Mouse (Mus musculus) urinary bladder, postnatal 10 days (tissue): ENCODE measurements around the gene Rprd1b.

Source experiments
- DNase-seq: peaks from one replicate; pipeline ENCODE4 v3.0.0; 2022; ENCODE audit warnings: low spot score

The Rprd1b gene

GRCm38 (mm10) chr2:158176763-158177162, 148.5 kb downstream of the Rprd1b start:
- no peak for DNase-seq

DNA sequence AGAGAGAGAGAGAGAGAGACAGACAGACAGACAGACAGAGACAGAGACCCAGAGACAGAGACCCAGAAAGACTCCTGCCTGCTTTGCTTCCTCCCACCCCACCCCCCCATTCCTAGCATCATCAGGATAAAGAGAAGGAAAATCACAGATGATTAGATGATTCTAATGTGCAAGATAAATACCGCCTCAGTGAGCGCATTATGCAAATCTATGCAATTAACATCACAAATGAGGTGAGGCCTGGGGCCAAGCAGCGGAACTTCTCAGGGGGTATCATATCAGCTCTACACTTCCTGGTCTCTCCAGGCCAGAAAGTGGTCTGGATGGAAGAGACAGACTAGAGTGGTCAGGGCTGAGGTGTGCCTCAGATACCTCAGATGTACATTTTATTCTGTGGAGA, 149.3 kb downstream of the Rprd1b start:
- no peak for DNase-seq

- DNase-seq, result no peak
Observed at GRCm38 (mm10) chr2:158178139-158178538, 149.8 kb downstream of the Rprd1b start.

GRCm38 (mm10) chr2:158178696-158179369, 150.5 kb downstream of the Rprd1b start:
- DNase-seq, result no peak

DNA sequence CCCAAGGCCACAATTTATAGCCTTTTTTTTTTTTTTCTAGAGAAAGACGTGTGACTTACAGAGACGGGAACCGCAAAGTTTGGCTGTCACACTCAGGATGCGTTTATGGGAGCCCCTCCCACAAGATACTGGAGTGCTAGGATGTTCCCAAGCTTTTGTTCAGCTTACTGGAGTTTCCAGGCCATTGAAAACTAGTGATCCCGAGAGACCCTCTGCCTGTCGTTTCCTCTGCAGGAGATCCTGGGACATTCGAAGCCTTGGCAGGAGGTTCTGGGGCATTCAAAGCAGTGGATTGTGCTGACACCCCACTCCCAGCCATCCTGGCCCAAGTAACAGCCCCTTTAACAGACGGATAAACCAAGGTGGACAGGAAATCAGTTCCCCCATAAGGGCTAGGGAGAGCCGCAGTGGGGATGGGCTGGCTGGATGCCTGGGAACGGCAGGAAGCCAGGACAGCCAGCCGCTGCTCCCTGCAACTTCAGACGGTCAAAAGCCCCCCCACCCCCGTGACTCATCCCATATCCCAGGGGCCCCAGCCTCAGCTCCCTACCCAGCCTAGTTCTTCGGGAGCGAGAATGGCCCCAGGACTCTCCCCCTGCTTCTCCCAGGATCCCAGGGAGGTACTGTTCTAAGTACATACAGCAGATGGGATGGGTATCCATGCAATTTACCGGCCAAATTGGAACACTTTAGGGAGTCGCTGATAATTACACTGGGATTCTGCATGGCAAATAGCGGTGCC, 151.2 kb downstream of the Rprd1b start:
- no peak for DNase-seq

DNA sequence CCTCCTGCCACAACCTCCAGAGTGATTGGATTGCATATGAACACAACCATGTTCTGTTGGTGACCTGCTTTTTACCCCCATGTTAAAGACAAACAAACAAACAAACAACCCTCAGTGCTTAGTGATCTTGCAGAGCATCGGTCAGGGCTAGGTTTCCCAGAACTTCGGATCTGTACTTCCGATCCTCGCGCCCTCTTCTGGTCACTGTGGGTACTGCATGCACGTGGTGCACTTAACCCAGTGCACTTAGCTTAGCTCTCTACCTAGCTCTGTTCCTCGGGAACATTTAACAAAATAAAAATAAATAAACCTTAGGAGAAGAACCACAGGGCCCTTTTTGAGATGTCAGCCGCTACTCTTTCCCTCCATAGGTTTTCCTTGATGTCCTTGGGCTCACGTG, 152.5 kb downstream of the Rprd1b start:
- no peak for DNase-seq
